Mouse (Mus musculus) small intestine, adult 2 months (tissue): ENCODE results near the gene Zfp668.

Source experiments
- CTCF ChIP-seq: fragments of 200-500 bp; IDR thresholded peaks from 2 replicates; pipeline ENCODE4 v1.5.1; 2012; ENCODE audit warnings: low read depth, mild to moderate bottlenecking, control low read depth, inconsistent platforms, low read length, moderate library complexity, mixed read lengths; ENCODE audit not compliant: insufficient replicate concordance, insufficient read length; ENCODE audit errors: extremely low read depth
- POLR2A ChIP-seq: fragments of 200-500 bp; IDR thresholded peaks from 2 replicates; pipeline ENCODE4 v1.6.1; 2012; ENCODE audit warnings: low read depth, mild to moderate bottlenecking, control low read depth, inconsistent platforms, low read length, moderate library complexity

GRCm38 (mm10) chr7:127897542-127897941 lies 20.9 kb upstream of the Zfp668 start:
- no peak for TF ChIP-seq CTCF
- TF ChIP-seq POLR2A: no peak
